Mouse (Mus musculus) activated CD4-positive, CD25-positive, alpha-beta regulatory T cell, adult 4 months (primary cell): ENCODE measurements around the gene Ddx52. TPM values are rescaled to one million over a fixed set of nuclear protein-coding genes. Genes with fewer than 3 reads are reported as not detected.

Experiments
- ATAC-seq: one replicate; pipeline ENCODE4 v1.8.0; 2017
- polyA plus RNA-seq, 2 experiments: library from polyadenylated mRNA; unstranded; fragments of 100-300 nt; shearing (Covaris generic); gene quantifications; one replicate each; pipeline ENCODE4 v1.2.1; 2017

Ddx52 gene
- 10 to 100 TPM; 70.5 to 85.7 TPM for polyA plus RNA-seq

DNA sequence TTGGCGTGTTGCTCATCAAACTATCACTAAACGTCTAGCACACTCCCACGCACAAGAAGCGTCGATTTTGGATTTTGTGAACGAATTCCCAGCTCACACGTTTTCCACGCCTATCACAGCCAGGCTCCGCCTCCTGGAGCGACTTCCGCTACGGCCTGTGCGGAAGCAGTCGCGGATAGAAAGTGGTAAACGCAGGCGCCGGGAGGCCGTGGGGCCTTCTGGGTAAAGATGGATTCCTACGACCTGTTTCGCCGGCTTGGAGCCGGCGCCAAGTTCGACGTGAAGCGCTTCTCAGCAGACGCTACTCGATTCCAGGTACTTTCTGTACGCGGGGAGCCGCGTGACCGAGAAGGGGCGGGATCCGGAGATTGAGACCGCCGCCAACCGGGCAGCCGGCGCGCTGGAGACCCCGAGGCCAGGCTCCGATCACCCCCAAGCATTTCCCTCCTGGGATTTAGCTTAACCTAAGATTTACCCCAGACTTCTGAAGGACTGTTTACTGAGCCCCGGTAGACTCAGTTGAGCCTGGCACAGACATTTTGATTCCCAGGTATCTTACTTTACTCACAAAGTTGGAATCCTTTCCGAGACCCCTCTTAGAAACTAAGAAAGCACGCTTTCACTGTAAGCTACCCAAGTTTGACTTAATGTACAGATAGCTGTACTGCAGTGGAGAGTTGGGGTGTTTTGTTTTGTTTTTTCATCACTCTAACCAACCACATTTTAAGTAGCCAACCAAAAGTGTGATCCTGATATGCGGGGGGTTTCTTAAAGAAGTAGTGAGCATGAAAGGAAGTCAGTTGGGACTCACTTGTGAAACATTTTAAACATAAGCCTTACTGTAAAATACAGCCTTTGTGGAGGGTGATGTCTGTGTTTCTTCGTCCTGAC lies at the start of gene Ddx52:
Gene Ddx52, plus strand, starts transcription at position 113 of the 891 bp plus-strand sequence.
- peak; percentile 97 for ATAC-seq

DNA sequence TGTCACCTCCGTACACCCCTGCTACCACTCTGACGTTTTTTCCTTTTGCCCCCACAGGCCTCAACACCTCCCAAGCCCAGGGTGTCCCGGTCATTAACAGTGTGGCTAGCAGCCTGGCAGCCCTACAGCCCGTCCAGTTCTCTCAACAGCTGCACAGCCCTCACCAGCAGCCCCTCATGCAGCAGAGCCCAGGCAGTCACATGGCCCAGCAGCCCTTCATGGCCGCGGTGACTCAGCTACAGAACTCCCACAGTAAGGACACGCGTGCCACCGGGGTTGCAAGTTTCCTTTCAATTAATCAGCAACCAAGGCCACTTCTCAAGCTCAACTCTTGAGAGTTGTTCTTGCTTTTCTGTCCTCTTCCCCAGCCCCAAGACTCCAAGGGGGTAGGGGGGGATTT lies 48.5 kb upstream of the Ddx52 start:
- ATAC-seq, result no peak

DNA sequence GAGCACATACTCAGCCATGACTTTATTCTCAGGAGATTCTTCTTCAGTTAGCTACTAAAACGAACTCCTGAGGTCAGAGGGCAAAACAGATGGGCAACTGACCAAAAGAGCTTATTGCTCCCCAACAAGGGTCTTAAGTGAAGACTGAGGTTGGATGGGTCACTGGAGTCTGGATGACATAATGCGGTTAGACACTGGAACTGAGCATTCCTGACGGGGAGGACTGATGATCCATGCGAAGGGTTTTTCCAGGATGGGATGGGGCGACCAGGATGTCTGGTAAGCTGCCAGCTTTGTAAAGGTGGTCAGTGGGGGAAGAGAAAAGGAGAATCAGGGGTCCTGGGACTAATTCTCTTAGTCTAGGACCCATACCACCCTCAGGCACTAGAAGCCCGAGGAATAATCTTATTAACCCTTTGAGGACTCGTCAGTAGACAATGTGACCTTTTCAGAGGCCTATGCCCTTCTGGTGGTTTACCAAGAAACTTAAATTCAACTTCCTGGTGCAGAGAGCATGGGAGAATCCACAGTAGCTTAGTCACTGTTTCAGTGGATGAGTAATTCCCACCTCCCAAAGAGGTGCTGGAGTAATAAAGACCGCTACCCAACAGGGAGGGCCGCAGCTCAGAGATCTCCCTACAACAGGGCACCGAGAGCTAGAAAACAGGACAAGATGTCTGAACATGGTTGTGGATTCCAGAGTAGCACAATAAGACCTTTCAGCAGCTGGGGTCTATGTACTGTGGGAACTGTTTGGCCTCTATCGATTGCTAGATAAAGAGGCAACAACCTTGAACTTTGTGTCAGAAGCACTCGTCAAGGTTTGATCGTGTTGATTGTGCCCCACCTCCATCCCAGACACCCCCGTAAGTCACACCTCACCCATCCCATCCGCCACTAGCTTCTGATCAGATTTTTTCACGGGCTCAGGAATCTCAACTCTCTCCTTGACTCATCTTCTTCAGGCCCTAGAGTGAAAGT lies 45.1 kb upstream of the Ddx52 start:
- no peak for ATAC-seq

DNA sequence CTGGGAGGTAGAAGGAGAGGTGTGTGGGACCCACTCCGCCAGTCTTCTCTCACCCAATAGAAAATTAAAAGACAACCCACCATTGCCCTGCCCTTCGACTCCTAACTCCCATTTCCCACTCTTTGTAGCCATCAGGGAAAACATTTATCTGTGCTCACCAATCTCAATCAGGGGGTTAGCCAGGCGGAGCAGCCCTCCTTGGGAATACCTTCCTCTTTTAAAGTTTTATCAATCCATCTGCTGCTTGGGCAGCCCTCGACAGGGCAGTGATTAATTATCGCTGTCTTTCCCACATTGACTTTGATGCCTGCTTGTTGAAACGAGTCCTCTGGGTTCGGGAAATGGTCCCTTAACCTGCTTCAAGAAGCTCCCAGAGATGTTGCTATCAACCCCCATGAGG lies 44.3 kb upstream of the Ddx52 start:
- no peak for ATAC-seq

DNA sequence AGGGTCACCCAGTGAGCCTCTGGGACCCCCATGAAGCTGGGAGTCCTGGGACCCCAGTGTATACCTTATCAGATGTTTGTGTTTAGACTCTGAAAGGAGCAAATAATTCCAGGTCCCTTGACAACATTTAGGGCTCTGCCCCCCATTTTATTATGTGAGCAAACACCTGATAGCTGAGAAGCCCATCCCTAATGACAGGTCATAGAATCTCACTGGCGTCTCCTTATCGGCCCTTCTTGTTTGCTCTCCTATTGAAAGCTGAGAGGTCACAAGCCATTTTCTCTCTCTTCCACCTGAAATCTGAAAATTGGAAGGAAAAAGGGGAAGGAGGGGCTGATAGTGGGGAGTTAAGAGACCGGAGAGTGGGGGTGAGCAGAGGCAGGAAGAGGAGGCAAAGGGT lies 39.0 kb upstream of the Ddx52 start:
- ATAC-seq, result no peak

DNA sequence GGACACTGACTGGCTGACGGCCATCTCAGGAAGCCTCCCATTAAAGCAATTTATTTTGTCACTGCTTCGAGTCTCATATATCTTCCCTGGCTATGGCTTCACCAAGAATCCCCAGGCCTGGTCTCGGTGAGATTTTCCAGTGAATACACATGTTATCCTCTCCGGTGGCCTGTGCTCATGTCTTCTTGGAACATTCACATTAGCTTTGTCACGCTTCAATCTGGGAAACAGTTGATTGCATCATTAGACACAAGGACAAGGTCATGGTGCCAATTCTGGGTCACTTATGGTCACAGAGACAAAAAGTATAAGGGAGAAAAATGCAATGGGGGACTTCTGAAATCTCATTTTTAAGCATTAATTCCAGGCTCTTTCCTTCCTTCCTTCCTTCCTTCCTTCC lies 36.1 kb upstream of the Ddx52 start:
- no peak for ATAC-seq

DNA sequence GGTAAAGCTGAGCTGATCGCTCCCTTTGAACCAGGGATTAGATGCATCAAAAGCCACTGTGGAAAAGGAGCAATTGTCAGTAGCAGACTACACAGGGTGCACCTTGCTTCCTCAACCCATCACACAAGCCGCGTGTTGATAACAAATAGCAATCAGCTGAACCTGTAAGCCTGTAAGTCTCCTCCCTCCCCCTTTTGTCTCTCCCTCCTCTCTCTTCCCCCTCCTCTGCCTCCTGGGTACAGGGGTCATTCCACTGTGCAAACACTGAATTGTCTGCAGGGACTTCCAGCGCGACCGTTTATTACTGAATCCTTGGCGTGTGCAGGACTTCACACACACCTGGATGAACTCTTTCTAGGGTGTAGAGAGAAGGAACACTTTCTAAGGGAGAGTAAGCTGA lies 33.5 kb upstream of the Ddx52 start:
- ATAC-seq, result no peak

DNA sequence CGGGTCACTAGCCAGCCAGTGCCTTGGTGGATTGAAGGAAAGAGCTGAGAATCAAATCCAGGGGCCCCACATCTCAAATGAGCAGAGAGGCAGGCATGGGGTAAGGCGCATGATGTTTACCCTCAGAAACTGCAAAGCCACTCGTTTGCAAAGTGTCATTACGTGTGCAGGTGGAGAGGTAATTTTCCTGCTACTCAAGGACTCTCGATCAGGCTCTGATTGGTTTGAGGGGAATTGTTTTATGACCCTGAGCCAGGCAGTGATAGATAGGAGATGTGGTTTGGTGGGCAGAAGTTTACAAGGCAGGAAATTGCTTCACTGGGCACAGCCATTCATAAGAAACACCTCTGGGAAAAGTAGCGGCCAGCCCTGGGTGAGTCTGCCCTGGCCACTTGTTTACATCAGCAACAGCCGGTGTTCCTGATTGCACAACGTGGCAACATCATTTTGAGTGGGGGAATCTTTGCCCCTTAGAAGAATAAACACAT lies 28.0 kb upstream of the Ddx52 start:
- no peak for ATAC-seq

DNA sequence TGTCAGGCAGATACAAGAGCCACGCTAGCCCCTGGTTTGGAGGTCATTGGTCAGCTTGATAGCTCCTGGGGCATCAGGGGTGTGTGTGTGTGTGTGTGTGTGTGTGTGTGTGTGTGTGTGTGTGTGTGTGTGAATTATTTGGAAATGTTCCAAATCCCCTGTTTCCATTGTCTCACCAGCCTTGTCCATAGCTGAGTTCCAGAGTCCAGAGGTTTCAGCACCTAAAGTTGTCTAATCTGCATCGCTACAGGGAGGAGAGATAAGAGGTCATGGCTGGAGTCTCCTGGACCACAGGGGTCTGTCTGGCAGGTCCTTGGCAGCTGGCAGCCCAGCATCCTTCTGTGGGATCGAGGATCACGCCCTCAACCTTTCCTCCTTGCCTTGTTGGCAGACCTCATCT lies 27.4 kb upstream of the Ddx52 start:
- no peak for ATAC-seq

DNA sequence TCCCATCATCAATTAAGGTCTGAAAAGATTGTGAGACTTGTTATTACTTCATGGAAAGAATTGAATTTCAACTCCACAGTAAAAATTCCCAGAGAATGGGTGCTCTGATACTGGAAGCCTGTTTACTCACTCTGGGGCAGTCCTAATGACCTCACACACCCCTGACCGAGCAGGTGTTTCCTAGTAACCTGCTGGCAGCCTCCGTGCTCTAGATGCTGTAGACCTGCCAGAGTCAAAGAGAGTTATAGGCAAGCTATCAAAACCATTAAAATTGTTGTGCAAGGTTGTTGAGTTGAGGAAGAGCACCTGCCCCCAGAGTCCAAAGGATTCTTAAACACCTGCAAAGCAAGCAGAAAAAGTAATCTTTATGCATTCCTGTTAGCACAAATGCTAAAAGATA lies 19.3 kb upstream of the Ddx52 start:
- ATAC-seq, result no peak

DNA sequence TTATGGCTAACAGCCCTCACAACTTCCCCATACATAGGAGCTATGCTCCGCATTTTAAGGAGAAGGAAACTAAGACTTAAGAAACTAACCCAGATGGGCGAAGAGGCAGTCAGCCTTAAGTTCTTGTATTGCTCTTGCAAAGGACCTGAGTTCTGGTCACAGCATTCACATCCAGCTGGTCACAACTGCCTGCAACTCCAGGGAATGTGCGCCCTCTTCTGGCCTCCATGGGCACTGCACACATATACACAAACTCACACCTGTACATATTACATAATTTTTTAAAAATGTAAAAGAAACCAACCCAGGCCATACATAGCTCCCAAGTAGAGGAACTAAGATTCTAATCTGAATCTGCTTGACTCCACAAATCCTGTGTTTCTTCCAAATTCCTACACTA lies 14.8 kb upstream of the Ddx52 start:
- ATAC-seq, result no peak

DNA sequence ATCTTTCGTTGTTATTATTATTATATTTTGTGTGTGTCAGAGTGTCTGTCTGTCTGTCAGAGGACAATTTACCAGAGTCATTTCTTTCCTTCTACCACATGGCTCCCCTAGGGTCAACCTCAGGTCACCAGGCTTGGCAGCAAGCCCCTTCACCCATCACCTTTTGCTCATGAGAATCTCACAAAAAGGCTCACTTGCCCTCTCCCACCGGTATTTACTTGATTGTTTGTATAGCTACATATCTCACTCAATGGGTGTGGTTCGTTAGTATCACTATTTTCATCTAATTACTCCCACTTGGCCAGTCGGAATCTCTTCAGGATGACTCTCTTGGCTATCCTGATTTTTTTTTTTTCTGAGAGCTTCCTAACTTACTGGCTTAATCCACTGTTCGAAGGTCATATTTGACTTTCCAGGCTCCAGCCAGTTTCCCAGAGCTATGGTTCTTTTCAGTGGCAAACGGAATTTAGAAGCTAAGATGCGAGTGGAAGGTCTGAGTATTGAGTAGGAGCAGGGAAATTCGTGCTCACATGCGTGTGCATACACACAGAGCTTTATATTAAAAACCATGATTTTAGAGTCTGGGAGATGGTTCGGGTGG lies 9.3 kb upstream of the Ddx52 start:
- ATAC-seq, result no peak

DNA sequence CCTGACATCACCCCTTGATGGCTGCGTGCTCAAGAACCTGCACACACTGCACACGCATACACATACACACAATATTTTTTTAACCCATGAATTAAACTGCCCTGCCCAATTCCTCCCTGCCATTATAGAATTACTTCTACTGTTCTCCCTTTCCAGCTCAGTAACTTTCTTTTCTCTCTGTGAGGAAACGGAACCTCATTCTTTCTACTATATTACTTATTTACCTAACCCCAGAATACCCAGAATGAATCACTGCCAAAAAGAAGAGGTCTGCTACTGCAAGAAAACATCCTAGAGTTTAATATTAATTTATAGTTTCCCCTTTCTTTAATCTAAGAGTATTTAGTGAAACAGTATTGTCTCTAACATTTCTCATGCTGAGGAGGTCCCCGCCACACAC lies 8.5 kb upstream of the Ddx52 start:
- no peak for ATAC-seq

DNA sequence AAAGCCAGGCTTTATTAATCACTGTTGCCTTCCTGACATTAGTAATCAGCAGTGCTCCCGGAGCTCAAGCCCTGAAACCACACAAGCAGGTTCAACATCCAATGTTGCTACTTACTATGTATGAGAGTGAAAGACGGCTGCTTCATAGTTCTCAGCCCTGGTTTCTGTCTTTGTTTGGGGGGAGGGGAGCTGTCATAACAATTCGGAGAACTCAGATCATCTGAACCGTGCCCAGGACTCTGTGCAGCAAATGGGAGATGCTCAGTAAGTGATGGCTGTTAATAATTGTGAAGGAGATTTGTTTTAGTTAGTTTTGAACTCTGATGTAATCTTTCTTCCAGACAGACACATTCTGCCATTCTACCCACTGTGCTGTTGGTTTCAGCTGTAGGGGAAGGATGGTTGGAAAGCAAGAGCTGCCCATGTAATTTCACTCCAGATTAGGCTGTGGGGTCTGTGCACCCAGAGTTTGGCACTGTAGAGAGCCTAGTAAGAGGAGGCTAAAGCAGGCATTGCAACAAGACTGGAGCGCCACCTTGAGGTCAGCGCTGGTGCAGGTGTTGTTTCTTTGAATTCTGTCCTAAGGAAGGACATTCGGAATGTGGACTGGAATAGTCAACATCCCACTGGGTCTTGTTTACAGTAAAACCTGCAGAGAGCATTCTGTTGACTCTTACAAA lies 5.7 kb upstream of the Ddx52 start:
- ATAC-seq, result no peak

DNA sequence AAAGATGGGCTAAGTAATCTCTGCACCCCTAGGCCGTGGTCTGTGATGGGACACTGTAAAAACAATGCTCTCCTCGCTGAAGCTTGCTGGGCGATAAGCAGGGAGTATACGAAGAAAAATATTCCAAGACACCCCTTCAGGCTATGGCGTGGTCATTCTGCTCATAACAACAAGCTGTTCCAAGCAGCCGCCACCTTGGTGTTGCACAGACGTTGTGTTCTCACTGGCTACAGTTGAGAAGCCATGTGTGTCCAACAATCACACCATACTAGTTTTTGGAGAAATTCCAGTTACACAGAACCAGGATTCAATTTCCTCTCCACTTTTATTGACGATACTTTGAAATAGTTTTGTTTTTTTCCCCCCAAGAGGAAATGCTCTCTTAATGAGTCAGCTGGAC lies 3.3 kb upstream of the Ddx52 start:
- no peak for ATAC-seq

DNA sequence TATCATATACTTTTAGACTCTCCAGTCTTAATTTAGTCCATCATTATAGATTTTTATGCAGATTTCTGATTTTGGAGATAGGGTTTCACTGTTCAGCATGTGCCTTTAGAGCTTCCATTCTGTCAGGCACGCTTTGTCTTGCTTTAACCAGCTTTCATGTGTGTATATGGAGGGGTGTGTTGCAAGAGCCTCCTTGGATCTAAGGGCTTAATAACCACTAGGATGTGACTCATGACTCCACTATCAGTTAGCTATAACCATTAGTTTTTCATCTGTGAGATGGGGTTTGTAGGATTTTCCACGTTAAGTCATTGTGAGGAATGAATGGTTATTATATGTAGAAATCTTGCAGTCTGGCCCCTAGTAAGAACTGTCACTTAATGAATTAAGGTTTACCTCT lies 15.0 kb downstream of the Ddx52 start:
- ATAC-seq, result no peak

DNA sequence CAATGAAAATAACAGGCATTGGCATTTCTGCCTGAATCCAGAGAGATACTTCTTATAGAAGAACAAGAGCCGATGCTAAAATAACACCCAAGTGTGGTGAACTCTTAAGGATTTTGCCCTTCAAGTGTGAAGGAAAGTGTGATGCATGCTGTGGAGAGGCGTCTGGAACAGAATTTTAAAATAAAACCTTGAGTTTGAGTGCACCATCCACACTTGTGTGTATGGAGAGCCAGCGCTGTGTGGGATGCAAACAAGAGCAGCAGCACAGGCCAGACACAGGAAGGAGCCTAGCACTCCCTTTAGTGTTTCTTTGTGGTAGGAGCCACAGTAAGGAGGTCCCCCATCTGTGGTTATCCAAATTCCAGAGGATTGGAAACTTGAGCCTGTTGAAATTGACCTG lies 20.1 kb downstream of the Ddx52 start:
- no peak for ATAC-seq

DNA sequence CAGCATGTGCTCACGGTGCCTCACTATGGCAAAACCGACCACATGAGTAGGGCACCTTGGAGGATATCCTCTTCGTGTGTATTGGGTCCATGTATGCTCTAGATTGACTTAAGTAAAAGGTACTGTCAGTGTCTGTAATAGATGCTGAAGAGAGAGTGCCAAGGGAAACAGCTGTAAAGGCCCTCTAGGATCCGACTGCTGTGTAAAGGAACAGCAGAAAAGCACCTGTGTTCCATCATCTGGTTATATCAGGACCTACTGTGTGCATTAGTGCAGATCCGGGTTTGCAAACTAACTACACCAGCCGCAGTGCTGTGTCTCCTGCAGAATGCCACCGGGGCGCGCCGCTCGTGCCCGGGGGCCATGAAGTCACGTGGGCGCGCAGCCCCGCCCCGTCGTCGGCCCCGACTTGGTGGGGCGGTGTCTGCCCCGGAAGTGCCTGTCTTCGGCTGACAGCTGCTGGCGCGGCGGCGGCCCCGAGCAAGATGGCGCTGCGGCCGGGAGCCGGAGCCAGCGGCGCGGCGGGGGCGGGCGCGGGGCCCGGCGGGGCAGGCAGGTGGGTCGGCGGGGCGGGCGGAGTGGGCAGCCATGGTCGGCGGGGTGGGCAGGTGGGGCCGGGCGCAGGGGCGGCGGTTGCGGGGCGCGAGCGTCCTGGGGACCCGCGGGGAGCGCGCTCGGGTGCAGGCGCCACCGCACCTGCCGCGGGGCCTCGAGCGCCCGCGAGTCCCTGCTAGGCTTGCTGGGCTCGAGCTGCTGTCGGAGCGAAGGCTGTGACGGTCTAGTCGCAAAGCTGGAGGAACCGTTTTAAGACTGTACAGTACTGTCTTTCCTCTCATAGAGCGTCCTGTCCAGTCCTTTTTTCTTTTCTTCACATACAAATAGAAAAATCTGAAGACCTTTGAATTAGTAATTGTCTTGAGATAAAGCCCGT lies 22.4 kb downstream of the Ddx52 start, which contains the start of gene Synrg:
Gene Synrg, plus strand, starts transcription at position 438 of the 931 bp plus-strand sequence.
- ATAC-seq, result peak; percentile 88

DNA sequence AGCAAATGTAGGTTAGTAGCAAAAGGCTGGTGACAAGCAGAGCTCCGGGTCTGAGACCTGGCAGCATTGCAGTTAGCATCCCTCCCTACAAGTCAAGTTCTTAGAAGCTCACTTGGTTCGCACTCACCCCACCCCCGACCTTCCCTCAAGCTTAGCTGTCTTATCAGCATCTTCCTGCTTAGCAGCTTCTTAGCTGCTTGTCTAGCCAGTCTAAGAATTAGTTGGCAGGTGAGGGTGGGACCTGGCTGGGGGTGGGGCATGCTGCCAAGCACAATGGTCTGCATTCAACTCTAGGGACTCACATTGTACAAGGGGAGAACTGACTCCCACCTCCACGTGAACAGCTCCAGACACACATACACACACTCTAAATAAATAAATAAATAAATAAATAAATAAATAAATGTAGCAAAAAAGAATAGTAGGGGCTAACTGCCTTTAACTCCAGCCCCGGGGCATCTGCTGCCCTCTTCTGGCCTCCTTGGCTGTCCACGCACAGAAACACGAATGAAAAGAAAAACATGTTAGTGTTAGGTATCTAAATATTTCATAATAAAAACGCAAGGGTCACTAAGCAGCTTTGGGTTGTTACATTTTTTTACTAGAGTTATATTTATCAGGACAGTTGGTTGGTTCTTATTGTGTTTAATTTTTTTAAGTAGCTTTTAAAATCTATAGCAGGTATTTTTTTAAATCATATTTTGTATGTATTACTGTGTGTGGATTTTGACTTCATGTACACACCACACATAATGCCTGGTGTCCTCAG lies 25.8 kb downstream of the Ddx52 start:
- ATAC-seq, result no peak

DNA sequence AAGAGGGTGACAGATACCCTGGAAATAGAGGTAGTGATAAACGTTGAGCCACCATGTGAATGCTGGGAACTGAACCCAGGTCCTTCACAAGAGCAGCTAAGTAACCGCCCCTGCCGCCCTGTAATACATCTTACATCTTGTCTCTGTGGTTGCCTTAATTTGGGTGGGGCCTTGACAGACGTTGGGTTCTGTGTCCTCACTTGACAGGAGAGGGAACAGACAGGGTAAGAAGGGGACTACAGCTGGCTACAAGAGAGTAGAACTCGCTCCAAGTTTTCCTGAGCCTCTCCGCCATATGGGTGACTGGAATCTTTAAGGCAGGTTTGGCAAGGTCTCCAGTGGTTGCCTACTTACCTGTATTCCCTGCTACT lies 26.3 kb downstream of the Ddx52 start:
- ATAC-seq, result no peak
